Mouse (Mus musculus): ENCODE measurements around the gene Heatr5a.

Gene Heatr5a

GRCm38 (mm10) chr12:51844771-51845256, 126.3 kb downstream of the Heatr5a start:
- peak; percentile 98 for DNase-seq (ENCODE audit: low read depth)

- peak; percentile 38 for DNase-seq (ENCODE audit: low read depth)
Measured at GRCm38 (mm10) chr12:51843576-51844520, 127.3 kb downstream of the Heatr5a start.

- DNase-seq (ENCODE audit: low read depth) = no peak
Measured at GRCm38 (mm10) chr12:51842081-51842864, 128.8 kb downstream of the Heatr5a start.

GRCm38 (mm10) chr12:51839856-51840255, 131.3 kb downstream of the Heatr5a start:
- DNase-seq (ENCODE audit: low read depth) = no peak

- no peak for DNase-seq (ENCODE audit: low read depth)
Measured at GRCm38 (mm10) chr12:51835219-51835618, 135.9 kb downstream of the Heatr5a start.

- no peak for DNase-seq (ENCODE audit: low read depth)
Measured at GRCm38 (mm10) chr12:51831931-51832330, 139.2 kb downstream of the Heatr5a start.

GRCm38 (mm10) chr12:51831296-51831695, 139.8 kb downstream of the Heatr5a start:
- no peak for DNase-seq (ENCODE audit: low read depth)

- peak; percentile 44 for DNase-seq (ENCODE audit: low read depth)
Measured at GRCm38 (mm10) chr12:51830671-51831070, 140.4 kb downstream of the Heatr5a start.

GRCm38 (mm10) chr12:51830077-51830402, 141.1 kb downstream of the Heatr5a start:
- DNase-seq (ENCODE audit: low read depth) = peak; percentile 70

- peak; percentile 76 for DNase-seq (ENCODE audit: low read depth)
Measured at GRCm38 (mm10) chr12:51829290-51830076, 141.6 kb downstream of the Heatr5a start, which contains the start of gene Hectd1. Hectd1 (minus strand) TSS chr12:51829536.

GRCm38 (mm10) chr12:51828716-51829289, 142.3 kb downstream of the Heatr5a start:
- peak; percentile 35 for DNase-seq (ENCODE audit: low read depth)

- DNase-seq (ENCODE audit: low read depth) = peak; percentile 35
Measured at GRCm38 (mm10) chr12:51827958-51828650, 143.0 kb downstream of the Heatr5a start.

Measured in 416B (cell line).